Mouse (Mus musculus): Measurements from ENCODE around the gene Slc1a5.
A peak's percentile ranks its signal among the peaks of the same experiment; 100 is the strongest.

Gene Slc1a5

GRCm38 (mm10) chr7:16783224-16783688, 2.1 kb downstream of the Slc1a5 start:
- peak; percentile 11 for DNase-seq

- DNase-seq, result peak; percentile 86
Observed at GRCm38 (mm10) chr7:16783758-16784415, 2.7 kb downstream of the Slc1a5 start.

- peak; percentile 75 for DNase-seq
Observed at GRCm38 (mm10) chr7:16784498-16784976, 3.4 kb downstream of the Slc1a5 start.

GRCm38 (mm10) chr7:16785541-16786083, 4.5 kb downstream of the Slc1a5 start:
- DNase-seq, result no peak

- no peak for DNase-seq
Observed at GRCm38 (mm10) chr7:16792316-16792715, 11.2 kb downstream of the Slc1a5 start.

- DNase-seq, result no peak
Observed at GRCm38 (mm10) chr7:16793010-16793725, 12.0 kb downstream of the Slc1a5 start.

GRCm38 (mm10) chr7:16794886-16795285, 13.7 kb downstream of the Slc1a5 start:
- no peak for DNase-seq

- no peak for DNase-seq
Observed at GRCm38 (mm10) chr7:16804409-16805028, 23.4 kb downstream of the Slc1a5 start.

GRCm38 (mm10) chr7:16807936-16808335, 26.8 kb downstream of the Slc1a5 start:
- no peak for DNase-seq

- DNase-seq, result no peak
Observed at GRCm38 (mm10) chr7:16808647-16809046, 27.5 kb downstream of the Slc1a5 start.

- peak; percentile 79 for DNase-seq
Observed at GRCm38 (mm10) chr7:16809739-16810138, 28.6 kb downstream of the Slc1a5 start.

- DNase-seq, result no peak
Observed at GRCm38 (mm10) chr7:16810399-16810919, 29.3 kb downstream of the Slc1a5 start.

- no peak for DNase-seq
Observed at GRCm38 (mm10) chr7:16810920-16811648, 29.9 kb downstream of the Slc1a5 start.

- no peak for DNase-seq
Observed at GRCm38 (mm10) chr7:16811649-16812070, 30.5 kb downstream of the Slc1a5 start.

- DNase-seq, result no peak
Observed at GRCm38 (mm10) chr7:16812505-16812904, 31.4 kb downstream of the Slc1a5 start.

- DNase-seq, result no peak
Observed at GRCm38 (mm10) chr7:16815351-16815941, 34.3 kb downstream of the Slc1a5 start, which contains the start of gene Strn4. Gene Strn4 (plus strand): TSS chr7:16815889.

GRCm38 (mm10) chr7:16816078-16816474, 34.9 kb downstream of the Slc1a5 start:
- DNase-seq, result peak; percentile 84

GRCm38 (mm10) chr7:16816475-16817122, 35.5 kb downstream of the Slc1a5 start, which contains the start of gene Fkrp:
Gene Fkrp (minus strand): TSS chr7:16816732.
- peak; percentile 74 for DNase-seq

GRCm38 (mm10) chr7:16817693-16818092, 36.6 kb downstream of the Slc1a5 start:
- no peak for DNase-seq

GRCm38 (mm10) chr7:16819794-16820193, 38.7 kb downstream of the Slc1a5 start:
- no peak for DNase-seq

GRCm38 (mm10) chr7:16820271-16820763, 39.2 kb downstream of the Slc1a5 start:
- no peak for DNase-seq
